Mouse (Mus musculus): Measurements from ENCODE around the gene Tpd52l1.
"Not testable (repeated sequence)": the region's sequence is repeated elsewhere in the genome, so short reads cannot be mapped to it uniquely, and the experiment has no call there.

Gene Tpd52l1

GRCm38 (mm10) chr10:31445291-31446124 lies at the start of gene Tpd52l1:
TSS of gene Tpd52l1 (minus strand) at chr10:31445958.
- peak; percentile 89 for DNase-seq (ENCODE audit: extremely low spot score)

- DNase-seq (ENCODE audit: extremely low spot score), result no peak
Measured at GRCm38 (mm10) chr10:31494296-31494695, 48.5 kb upstream of the Tpd52l1 start.

- DNase-seq (ENCODE audit: extremely low spot score), result peak; percentile 10
Measured at GRCm38 (mm10) chr10:31467043-31467898, 21.5 kb upstream of the Tpd52l1 start.

GRCm38 (mm10) chr10:31465840-31466541 lies 20.2 kb upstream of the Tpd52l1 start:
- no peak for DNase-seq (ENCODE audit: extremely low spot score)

GRCm38 (mm10) chr10:31465424-31465823 lies 19.7 kb upstream of the Tpd52l1 start:
- no peak for DNase-seq (ENCODE audit: extremely low spot score)

- no peak for DNase-seq (ENCODE audit: extremely low spot score)
Measured at GRCm38 (mm10) chr10:31463044-31463443, 17.3 kb upstream of the Tpd52l1 start.

- no peak for DNase-seq (ENCODE audit: extremely low spot score)
Measured at GRCm38 (mm10) chr10:31456806-31457205, 11.0 kb upstream of the Tpd52l1 start.

- DNase-seq (ENCODE audit: extremely low spot score), result no peak
Measured at GRCm38 (mm10) chr10:31447083-31447482, 1.3 kb upstream of the Tpd52l1 start.

- DNase-seq (ENCODE audit: extremely low spot score), result no peak
Measured at GRCm38 (mm10) chr10:31444206-31444605, 1.6 kb downstream of the Tpd52l1 start.

GRCm38 (mm10) chr10:31441491-31441890 lies 4.3 kb downstream of the Tpd52l1 start:
- no peak for DNase-seq (ENCODE audit: extremely low spot score)

GRCm38 (mm10) chr10:31436047-31436446 lies 9.7 kb downstream of the Tpd52l1 start:
- no peak for DNase-seq (ENCODE audit: extremely low spot score)

GRCm38 (mm10) chr10:31417956-31418355 lies 27.8 kb downstream of the Tpd52l1 start:
- DNase-seq (ENCODE audit: extremely low spot score), result no peak

GRCm38 (mm10) chr10:31392990-31393389 lies 52.8 kb downstream of the Tpd52l1 start:
- peak; percentile 12 for DNase-seq (ENCODE audit: extremely low spot score)

- DNase-seq (ENCODE audit: extremely low spot score), result no peak
Measured at GRCm38 (mm10) chr10:31390777-31391395, 54.9 kb downstream of the Tpd52l1 start.

GRCm38 (mm10) chr10:31388566-31388965 lies 57.2 kb downstream of the Tpd52l1 start:
- DNase-seq (ENCODE audit: extremely low spot score), result not testable (repeated sequence)

- not testable (repeated sequence) for DNase-seq (ENCODE audit: extremely low spot score)
Measured at GRCm38 (mm10) chr10:31370200-31370599, 75.6 kb downstream of the Tpd52l1 start.

GRCm38 (mm10) chr10:31359749-31360148 lies 86.0 kb downstream of the Tpd52l1 start:
- DNase-seq (ENCODE audit: extremely low spot score), result no peak

GRCm38 (mm10) chr10:31354886-31355461 lies 90.8 kb downstream of the Tpd52l1 start:
- no peak for DNase-seq (ENCODE audit: extremely low spot score)

- DNase-seq (ENCODE audit: extremely low spot score), result no peak
Measured at GRCm38 (mm10) chr10:31354141-31354540, 91.6 kb downstream of the Tpd52l1 start.

- DNase-seq (ENCODE audit: extremely low spot score), result no peak
Measured at GRCm38 (mm10) chr10:31352845-31353427, 92.8 kb downstream of the Tpd52l1 start.

GRCm38 (mm10) chr10:31351056-31351455 lies 94.7 kb downstream of the Tpd52l1 start:
- DNase-seq (ENCODE audit: extremely low spot score), result no peak

Measured in embryo, embryonic 9.5 days (tissue).